Mouse (Mus musculus) CH12.LX (cell line): ENCODE data around the gene Jaml. TPM values are rescaled to one million over a fixed set of nuclear protein-coding genes. Genes with fewer than 3 reads are reported as not detected.

Source experiments
- DNase-seq: peaks from one replicate; pipeline ENCODE4 v3.0.0-alpha.2; 2013; ENCODE audit errors: extremely low read depth
- H3K27ac ChIP-seq: 2 replicates; pipeline ENCODE4 v1.5.1; 2012; ENCODE audit warnings: low read depth, mild to moderate bottlenecking, control low read depth, moderate library complexity; ENCODE audit not compliant: insufficient read depth
- H3K27me3 ChIP-seq: replicated peaks from 2 replicates; pipeline ENCODE3; 2012; ENCODE audit warnings: inconsistent platforms
- H3K36me3 ChIP-seq, 2 experiments: replicated peaks in 1 of 2; 2 replicates each; pipeline versions ENCODE3 to v1.6.1; 2012; ENCODE audit warnings: inconsistent platforms in 1 of 2, low read length in 1 of 2, mild to moderate bottlenecking in 1 of 2, mixed read lengths in 1 of 2, moderate library complexity in 1 of 2; ENCODE audit not compliant: control insufficient read depth in 1 of 2, insufficient read depth in 1 of 2
- H3K4me1 ChIP-seq, 2 experiments: 2 replicates each; pipeline ENCODE4 v1.6.1; 2012; ENCODE audit warnings: inconsistent platforms in 1 of 2, moderate library complexity in 1 of 2; ENCODE audit not compliant: insufficient read depth in 2 of 2, control insufficient read depth in 1 of 2
- H3K4me2 ChIP-seq: 2 replicates; pipeline ENCODE4 v1.6.1; 2012; ENCODE audit warnings: low read depth, mild to moderate bottlenecking, control low read depth; ENCODE audit not compliant: poor library complexity, insufficient read depth, severe bottlenecking
- H3K4me3 ChIP-seq, 3 experiments: fragments of 150-350 bp in 1 of 3; sonication (generic) in 1 of 3; replicated peaks in 1 of 3; 2 replicates each; pipeline versions ENCODE3 to v1.5.1; 2011 to 2012; ENCODE audit warnings: low read depth in 2 of 3, low read length in 2 of 3, mild to moderate bottlenecking in 2 of 3, moderate library complexity in 2 of 3, control low read depth in 1 of 3, improper control_type of control experiment in 1 of 3, inconsistent platforms in 1 of 3, mixed read lengths in 1 of 3; ENCODE audit not compliant: poor library complexity in 1 of 3
- H3K79me2 ChIP-seq: replicated peaks from 2 replicates; pipeline ENCODE4 v1.6.1; 2012; ENCODE audit warnings: mild to moderate bottlenecking, moderate library complexity; ENCODE audit not compliant: control insufficient read depth, poor library complexity, insufficient read depth, severe bottlenecking; ENCODE audit errors: extremely low read depth
- H3K9ac ChIP-seq: 2 replicates; pipeline ENCODE4 v1.6.1; 2012; ENCODE audit warnings: low read depth, mild to moderate bottlenecking, control low read depth, moderate library complexity; ENCODE audit not compliant: insufficient read depth
- H3K9me3 ChIP-seq: replicated peaks from 2 replicates; pipeline ENCODE3; 2012; ENCODE audit warnings: low read length, inconsistent platforms, mixed read lengths
- BHLHE40 ChIP-seq: IDR thresholded peaks from 2 replicates; pipeline ENCODE4 v1.6.1; 2011; ENCODE audit warnings: mild to moderate bottlenecking, low read depth, low read length, improper control_type of control experiment
- CHD1 ChIP-seq: IDR thresholded peaks from 2 replicates; pipeline ENCODE4 v1.6.1; 2012; ENCODE audit warnings: low read depth, low read length, improper control_type of control experiment, inconsistent platforms
- E2F4 ChIP-seq: IDR thresholded peaks from 2 replicates; pipeline ENCODE4 v1.6.1; 2011; ENCODE audit warnings: low read depth, low read length, improper control_type of control experiment; ENCODE audit not compliant: insufficient replicate concordance
- ETS1 ChIP-seq: conservative IDR thresholded peaks from 2 replicates; pipeline ENCODE4 v1.6.1; 2012; ENCODE audit warnings: low read depth, mild to moderate bottlenecking, inconsistent platforms, low read length, improper control_type of control experiment, moderate library complexity
- GABPA ChIP-seq: IDR thresholded peaks from 2 replicates; pipeline ENCODE4 v1.6.1; 2012; ENCODE audit warnings: low read depth, low read length, improper control_type of control experiment, inconsistent platforms; ENCODE audit not compliant: insufficient replicate concordance
- HCFC1 ChIP-seq: IDR thresholded peaks from 2 replicates; pipeline ENCODE4 v1.6.1; 2012; ENCODE audit warnings: low read depth, mild to moderate bottlenecking, inconsistent platforms, low read length, improper control_type of control experiment
- IRF4 ChIP-seq: IDR thresholded peaks from 2 replicates; pipeline ENCODE4 v1.6.1; 2014; ENCODE audit warnings: low read depth, mild to moderate bottlenecking, inconsistent platforms, low read length, improper control_type of control experiment
- JUN ChIP-seq: IDR thresholded peaks from 2 replicates; pipeline ENCODE4 v1.6.1; 2011; ENCODE audit warnings: low read depth, mild to moderate bottlenecking, low read length, improper control_type of control experiment, moderate library complexity; ENCODE audit not compliant: insufficient read depth
- JUND ChIP-seq: conservative IDR thresholded peaks from 2 replicates; pipeline ENCODE4 v1.6.1; 2011; ENCODE audit warnings: low read depth, low read length, improper control_type of control experiment
- MAFK ChIP-seq: IDR thresholded peaks from 2 replicates; pipeline ENCODE4 v1.6.1; 2011; ENCODE audit warnings: low read length, improper control_type of control experiment; ENCODE audit not compliant: insufficient replicate concordance
- MAX ChIP-seq: IDR thresholded peaks from 2 replicates; pipeline ENCODE4 v1.6.1; 2011; ENCODE audit warnings: low read length, improper control_type of control experiment
- MAZ ChIP-seq: IDR thresholded peaks from 2 replicates; pipeline ENCODE4 v1.6.1; 2012; ENCODE audit warnings: low read depth, mild to moderate bottlenecking, inconsistent platforms, low read length, improper control_type of control experiment, moderate library complexity
- MEF2A ChIP-seq: IDR thresholded peaks from 2 replicates; pipeline ENCODE4 v1.6.1; 2014; ENCODE audit warnings: low read depth, mild to moderate bottlenecking, inconsistent platforms, low read length, improper control_type of control experiment, borderline replicate concordance
- NELFE ChIP-seq: IDR thresholded peaks from 2 replicates; pipeline ENCODE4 v1.6.1; 2011; ENCODE audit warnings: low read depth, low read length, improper control_type of control experiment
- POLR2AphosphoS2 ChIP-seq: IDR thresholded peaks from 2 replicates; pipeline ENCODE4 v1.6.1; 2011; ENCODE audit warnings: low read depth, low read length, improper control_type of control experiment
- RAD21 ChIP-seq: IDR thresholded peaks from 2 replicates; pipeline ENCODE4 v1.6.1; 2011; ENCODE audit warnings: low read depth, mild to moderate bottlenecking, low read length, improper control_type of control experiment, moderate library complexity
- SMC3 ChIP-seq: IDR thresholded peaks from 2 replicates; pipeline ENCODE4 v1.6.1; 2011; ENCODE audit warnings: low read depth, low read length, improper control_type of control experiment
- TCF12 ChIP-seq: IDR thresholded peaks from 2 replicates; pipeline ENCODE4 v1.6.1; 2014; ENCODE audit warnings: low read depth, mild to moderate bottlenecking, inconsistent platforms, low read length, improper control_type of control experiment
- UBTF ChIP-seq: IDR thresholded peaks from 2 replicates; pipeline ENCODE4 v1.6.1; 2012; ENCODE audit warnings: low read depth, mild to moderate bottlenecking, inconsistent platforms, low read length, improper control_type of control experiment, moderate library complexity
- USF1 ChIP-seq: IDR thresholded peaks from 2 replicates; pipeline ENCODE4 v1.6.1; 2014; ENCODE audit warnings: low read depth, mild to moderate bottlenecking, inconsistent platforms, low read length, improper control_type of control experiment
- USF2 ChIP-seq: conservative IDR thresholded peaks from 2 replicates; pipeline ENCODE4 v1.6.1; 2011; ENCODE audit warnings: low read depth, low read length, improper control_type of control experiment
- ZKSCAN1 ChIP-seq: IDR thresholded peaks from 2 replicates; pipeline ENCODE4 v1.6.1; 2012; ENCODE audit warnings: low read depth, inconsistent platforms, low read length, improper control_type of control experiment, borderline replicate concordance
- ZMIZ1 ChIP-seq: IDR thresholded peaks from 2 replicates; pipeline ENCODE4 v1.6.1; 2012; ENCODE audit warnings: low read depth, mild to moderate bottlenecking, inconsistent platforms, low read length, improper control_type of control experiment
- ZNF384 ChIP-seq: IDR thresholded peaks from 2 replicates; pipeline ENCODE4 v1.6.1; 2012; ENCODE audit warnings: low read depth, low read length, improper control_type of control experiment, inconsistent platforms
- dilution Hi-C: fragments of 300-500 bp; cut with MboI; formaldehyde crosslinking; loops from 2 replicates; pipeline ENCODE4 v1.14.3; 2020; ENCODE audit warnings: low sequenced_read_pairs; ENCODE audit not compliant: extremely low pct_unique_long_range_greater_than_20kb, extremely low pct_ligation_motif_present
- in situ Hi-C: fragments of 300-500 bp; cut with MboI; formaldehyde crosslinking; loops from 3 replicates; pipeline ENCODE4 v1.14.3; 2019; ENCODE audit warnings: low sequenced_read_pairs, low pct_ligation_motif_present, low pct_unique_long_range_greater_than_20kb, mixed read lengths
- polyA plus RNA-seq: library from polyadenylated mRNA; unstranded; fragments of >175 nt; gene quantifications from 2 replicates; pipeline ENCODE4 v1.2.1, GENCODE M21; 2012; ENCODE audit warnings: low read depth; ENCODE audit not compliant: insufficient read length
- total RNA-seq, 2 experiments: library from RNA; depleted of rRNA; stranded (reverse); fragments of 300-350 nt in 1 of 2; fragments of >200 nt in 1 of 2; gene quantifications; 2 replicates each; pipeline ENCODE4 v1.2.3; 2012 to 2014

Gene Jaml
- total and polyA plus RNA-seq, 3 experiments, result 0.51 to 1.1 (median 0.87) TPM

DNA sequence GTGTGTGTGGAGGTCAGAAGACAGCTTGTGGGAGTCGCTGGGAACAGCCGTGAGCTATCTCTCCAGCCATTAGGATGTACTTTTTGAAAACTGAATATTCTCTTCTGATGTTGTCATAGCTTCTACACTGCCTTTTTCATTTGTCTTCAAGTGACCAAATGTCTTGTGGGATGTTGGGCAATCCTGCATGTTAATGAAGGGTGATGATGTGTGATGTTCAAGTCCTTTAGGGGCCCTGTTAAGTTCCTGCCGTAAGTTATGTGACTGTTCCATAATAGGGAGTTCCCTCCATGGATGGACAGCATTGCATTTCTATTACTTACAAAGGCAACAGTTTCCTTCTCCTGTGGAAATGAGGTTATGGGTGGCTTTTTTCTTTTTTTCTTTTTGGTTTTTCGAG, 12.2 kb upstream of the Jaml start:
- no peak for TF ChIP-seq POLR2AphosphoS2
- TF ChIP-seq MAX, result no peak
- TF ChIP-seq SMC3, result no peak
- no peak for TF ChIP-seq ETS1
- TF ChIP-seq UBTF, result no peak
- no peak for TF ChIP-seq BHLHE40
- TF ChIP-seq ZMIZ1, result no peak
- no peak for TF ChIP-seq MEF2A
- no peak for TF ChIP-seq HCFC1
- no peak for TF ChIP-seq CHD1
- no peak for TF ChIP-seq NELFE
- TF ChIP-seq USF1, result no peak
- TF ChIP-seq JUND, result no peak
- TF ChIP-seq MAFK, result no peak
- no peak for TF ChIP-seq RAD21
- TF ChIP-seq IRF4, result no peak
- TF ChIP-seq MAZ, result no peak
- DNase-seq, result no peak
- Histone ChIP-seq H3K27ac (no peak overlapping the region), H3K4me2 (no peak overlapping the region), H3K36me3 (peaks cover 0 to 20% of the 10 kb centered on the region in 2 experiments), H3K27me3 (no peaks in the 10 kb centered on the region), H3K9me3 (no peaks in the 10 kb centered on the region), H3K9ac (no peak overlapping the region), H3K79me2 (no peaks in the 10 kb centered on the region), H3K4me1 (0 out of 4 replicates have a peak, but pooled peaks cover 0 to 2% of the 10 kb centered on the region in 2 experiments), H3K4me3 (no peak overlapping the region)
- in situ Hi-C loops, result no loop called here
- dilution Hi-C loops, result no loop called here

- in situ Hi-C loops, result no loop called here
- no peak overlapping the region for H3K4me2 ChIP-seq
- DNase-seq, result no peak
- H3K27ac ChIP-seq, result no peak overlapping the region
- H3K9me3 ChIP-seq, result no peaks in the 10 kb centered on the region
- peaks cover 0 to 13% of the 10 kb centered on the region in 2 experiments for H3K36me3 ChIP-seq
- TF ChIP-seq UBTF (no peak), JUND (no peak), ZKSCAN1 (no peak), TCF12 (no peak), GABPA (no peak), E2F4 (no peak), USF2 (no peak), MAFK (no peak), ZNF384 (no peak), POLR2AphosphoS2 (no peak), JUN (no peak), HCFC1 (no peak), SMC3 (no peak)
- no peaks in the 10 kb centered on the region for H3K79me2 ChIP-seq
- no peaks in the 10 kb centered on the region for H3K4me1 ChIP-seq
- dilution Hi-C loops, result no loop called here
- no peaks in the 10 kb centered on the region for H3K27me3 ChIP-seq
- H3K4me3 ChIP-seq, result no peak overlapping the region
- no peak overlapping the region for H3K9ac ChIP-seq
Observed at GRCm38 (mm10) chr9:45071800-45072199, 7.2 kb upstream of the Jaml start.
